Mouse (Mus musculus): ENCODE results near the gene Gsta3.

GRCm38 (mm10) chr1:21256871-21257270 lies 16.5 kb downstream of the Gsta3 start:
- TF ChIP-seq POLR2A (IDR thresholded peaks at IDR 0.05; ENCODE audit: borderline replicate concordance, control insufficient read depth, low read depth, low read length) (no peak), CTCF (IDR thresholded peaks at IDR 0.05; ENCODE audit: control insufficient read depth, insufficient read depth, low read length) (no peak)

Data from bone marrow, adult 2 months (tissue).